Mouse (Mus musculus): ENCODE measurements at regions not wholly inside any gene's neighbourhood (a gene's known extent, or its start where the extent isn't known, plus 50 kb on each side); places are given as distances from the start of the nearest gene placed in this dataset.

- TF ChIP-seq POLR2A (IDR thresholded peaks at IDR 0.05; ENCODE audit: low read depth, low read length) (no peak), CTCF (IDR thresholded peaks at IDR 0.05; ENCODE audit: extremely low read depth, insufficient read depth, insufficient read length, insufficient replicate concordance) (no peak)
Measured at GRCm38 (mm10) chr14:47897907-47898530, 222.6 kb upstream of the Peli2 start.

All from spleen, adult 2 months (tissue).